Mouse (Mus musculus) MEL-GATA-1-ER (cell line): ENCODE measurements around the gene Spats2l.

Experiments used
- DNase-seq: peaks from one replicate; pipeline ENCODE4 v3.0.0-alpha.2; 2012; ENCODE audit warnings: low read depth; ENCODE audit errors: extremely low read depth

Gene Spats2l

DNA sequence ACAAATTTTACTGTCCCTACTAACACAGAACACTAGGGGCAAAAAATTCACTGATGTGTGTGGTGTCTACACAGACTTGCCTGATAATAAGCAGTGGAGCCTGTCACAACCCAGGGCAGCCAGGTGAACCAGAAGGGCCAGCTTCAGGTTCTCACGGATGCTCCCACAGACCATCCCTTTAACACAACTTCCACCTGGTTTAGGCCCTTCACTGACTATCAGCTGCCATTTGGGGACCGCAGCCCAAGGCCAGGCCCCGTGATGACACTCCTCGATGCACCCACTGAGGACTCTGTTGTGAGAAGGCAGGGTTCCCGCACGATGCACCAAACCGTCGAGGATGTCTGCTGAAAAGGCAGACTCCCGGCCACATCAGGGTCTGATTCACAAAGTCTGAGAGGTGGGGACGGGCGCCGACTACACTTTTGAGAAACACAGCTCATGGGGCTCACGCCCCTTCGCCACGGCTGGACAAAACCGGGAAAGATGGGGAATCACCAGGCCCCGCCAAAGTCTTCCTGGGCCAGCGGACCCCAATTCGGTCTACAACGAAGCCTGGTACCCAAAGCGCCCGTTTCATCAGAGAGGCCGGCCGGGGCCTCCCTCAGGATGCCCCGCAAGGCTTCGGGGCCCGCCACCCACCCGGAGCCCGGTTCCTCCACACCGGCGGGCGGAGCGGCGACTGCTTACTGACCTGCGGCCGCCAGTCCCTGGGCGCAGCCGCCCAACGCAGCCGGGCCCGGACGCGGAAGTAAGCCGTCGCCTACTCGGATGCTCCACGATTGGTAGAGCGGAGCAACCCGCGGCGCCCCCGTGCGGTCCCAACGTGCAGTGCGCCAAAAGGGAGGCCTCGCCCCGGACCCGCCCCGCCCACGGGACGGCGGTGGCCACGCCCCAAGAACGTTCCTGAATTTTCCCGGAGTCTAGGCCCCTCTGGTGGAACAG lies 195.6 kb downstream of the Spats2l start:
- peak; percentile 64 for DNase-seq

DNA sequence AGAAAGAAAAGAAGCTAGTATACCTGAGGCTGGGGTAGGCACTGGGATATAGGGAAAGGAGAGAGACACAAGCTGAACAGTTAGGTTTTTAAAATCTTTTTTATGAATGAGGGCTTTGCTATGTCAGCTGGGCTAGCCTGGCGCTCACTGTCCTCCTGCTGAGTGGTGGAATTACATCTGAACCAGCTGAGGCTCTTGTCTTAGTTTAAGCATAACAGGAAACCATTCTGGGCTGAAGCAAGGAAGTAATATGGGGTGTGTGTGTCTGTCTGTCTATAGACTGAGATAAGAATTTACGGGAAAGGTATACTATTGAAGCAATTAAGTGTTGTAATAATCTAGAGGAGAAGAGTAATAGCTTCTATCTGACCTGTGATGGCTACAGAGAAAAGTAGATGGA lies 197.6 kb downstream of the Spats2l start:
- no peak for DNase-seq

DNA sequence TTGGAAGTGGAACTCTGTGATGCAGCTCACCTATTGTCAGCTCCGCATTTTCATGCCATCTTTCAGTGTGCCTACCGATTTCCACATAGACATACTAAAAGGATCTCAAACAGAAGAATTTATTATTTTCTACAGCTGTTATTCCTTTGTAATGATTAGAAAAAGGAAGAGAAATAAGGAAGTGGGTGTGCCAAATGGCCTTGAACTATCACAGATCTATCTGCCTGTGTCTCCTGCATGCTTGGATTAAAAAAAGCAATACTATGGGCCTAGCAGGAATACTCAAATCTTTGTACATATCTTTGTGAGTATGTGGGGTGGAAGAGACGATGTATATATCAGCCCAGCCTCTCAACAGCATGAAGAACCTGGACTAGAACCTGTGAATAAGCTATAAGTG lies 202.9 kb downstream of the Spats2l start:
- no peak for DNase-seq

DNA sequence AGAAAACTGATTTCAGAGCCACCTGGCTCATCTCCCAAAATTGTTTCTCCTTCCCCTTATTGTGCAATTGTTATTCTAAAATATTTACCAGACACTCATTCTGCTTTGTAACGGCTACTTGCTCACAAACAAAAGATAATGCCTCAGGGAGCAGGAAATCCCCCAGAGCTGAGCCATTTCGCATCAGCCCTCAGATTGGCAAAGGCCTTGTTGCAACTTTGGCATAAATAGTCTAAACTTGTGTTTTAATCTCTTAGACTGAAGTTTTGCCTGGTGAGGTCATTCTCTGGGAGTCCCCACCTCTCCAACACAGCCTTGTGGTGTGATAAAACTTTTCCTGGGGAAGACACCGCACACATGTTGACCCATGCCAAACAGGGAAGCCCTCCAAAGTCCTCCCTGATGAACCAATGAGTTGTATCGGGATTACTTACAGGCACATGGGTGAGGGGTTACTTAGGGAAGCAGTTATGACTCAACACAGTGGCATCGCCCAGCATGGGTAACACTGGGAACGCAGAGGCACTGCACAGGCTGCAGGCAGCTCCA lies 215.2 kb downstream of the Spats2l start:
- no peak for DNase-seq

DNA sequence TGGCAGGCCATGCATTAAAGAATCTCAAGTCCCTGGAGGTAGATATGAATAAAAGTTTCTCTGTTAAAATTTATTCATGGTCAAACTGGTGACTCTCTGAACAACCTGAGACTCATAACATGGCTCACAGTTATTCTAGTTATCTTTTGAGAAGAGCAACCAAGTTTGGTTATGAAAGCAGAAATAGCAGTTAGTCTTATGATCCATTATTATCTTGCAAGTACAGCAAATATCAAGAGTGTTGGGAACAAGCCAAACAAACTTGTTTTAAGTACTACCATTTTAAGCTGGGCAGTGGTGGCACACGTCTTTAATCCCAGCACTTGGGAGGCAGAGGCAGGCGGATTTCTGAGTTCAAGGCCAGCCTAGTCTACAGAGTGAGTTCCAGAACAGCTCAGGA lies 217.3 kb downstream of the Spats2l start:
- no peak for DNase-seq

DNA sequence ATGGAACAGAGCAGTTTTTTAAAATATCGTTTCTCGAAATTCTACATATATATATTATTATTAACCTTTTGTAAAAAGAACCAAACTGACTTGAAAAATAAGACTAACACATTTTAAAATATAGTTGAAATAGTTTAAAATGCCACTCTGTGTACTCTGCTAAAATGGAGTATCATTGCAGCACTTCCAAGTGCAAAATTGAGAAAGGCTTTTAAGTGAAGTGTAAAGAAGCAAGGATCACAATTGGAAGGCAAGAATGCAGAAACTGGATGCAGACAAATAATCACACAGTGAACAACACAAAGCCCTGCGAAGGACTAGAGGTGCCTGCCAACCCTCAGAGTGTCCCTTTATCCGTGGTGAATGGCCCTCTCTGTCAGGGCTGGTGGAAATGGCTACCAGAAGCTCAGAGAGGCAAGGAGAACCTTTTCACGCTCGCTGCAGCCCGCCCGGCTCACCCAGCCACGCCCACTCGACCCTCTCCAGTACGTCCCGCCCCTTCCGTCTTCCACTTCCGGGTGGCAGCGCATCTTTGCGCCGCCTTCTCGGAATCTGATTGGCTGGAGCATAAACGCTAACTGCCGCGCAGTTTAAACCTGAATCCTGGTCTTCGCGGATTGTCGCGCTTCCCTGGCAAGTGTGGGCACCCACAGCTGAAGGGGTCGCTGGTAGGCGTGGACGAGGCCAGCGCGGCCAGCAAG lies 221.6 kb downstream of the Spats2l start, which contains the start of gene Sgo2a:
Gene Sgo2a, plus strand, starts transcription at position 540 of the 701 bp plus-strand sequence.
- peak; percentile 92 for DNase-seq

DNA sequence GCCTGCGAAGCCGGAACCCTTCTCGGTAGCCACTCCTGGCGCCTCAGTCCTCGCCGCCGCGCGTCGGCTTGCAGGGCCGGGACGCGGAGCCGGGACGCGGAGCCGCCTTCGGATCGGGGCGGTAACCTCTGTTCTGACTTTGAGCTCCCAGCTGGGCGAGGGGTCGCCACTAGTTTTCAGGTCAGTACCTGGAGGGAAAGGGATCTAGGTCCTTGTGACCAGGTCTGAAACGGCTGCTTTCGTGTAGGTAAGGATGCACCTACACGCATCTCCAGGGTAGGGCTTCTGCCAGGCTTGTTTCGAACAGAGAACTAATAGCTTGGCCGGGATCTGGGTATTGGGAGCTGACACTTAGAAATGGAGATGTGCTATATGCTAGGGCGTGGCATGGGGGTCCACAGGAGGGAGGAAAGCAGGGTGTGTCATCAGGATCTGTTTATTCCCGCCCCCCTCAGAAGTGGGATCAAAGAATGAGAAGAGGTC lies 222.2 kb downstream of the Spats2l start:
- DNase-seq = peak; percentile 43
